Mouse (Mus musculus) ES-E14 (cell line): ENCODE data around the gene Ccr4. TPM values are rescaled to one million over a fixed set of nuclear protein-coding genes. Genes with fewer than 3 reads are reported as not detected.

Experiments used
- DNase-seq: peaks from one replicate; pipeline ENCODE4 v3.0.0-alpha.2; 2013; ENCODE audit warnings: low read depth, low spot score
- H3K27ac ChIP-seq: 2 replicates; pipeline ENCODE4 v1.5.1; 2012; ENCODE audit warnings: low read depth, mild to moderate bottlenecking, low read length, moderate library complexity, mixed read lengths; ENCODE audit not compliant: poor library complexity, insufficient read depth, severe bottlenecking
- H3K36me3 ChIP-seq: 2 replicates; pipeline ENCODE4 v1.6.1; 2012; ENCODE audit warnings: mild to moderate bottlenecking, low read length, moderate library complexity, mixed read lengths; ENCODE audit not compliant: control insufficient read depth, poor library complexity, insufficient read depth, severe bottlenecking
- H3K4me1 ChIP-seq, 2 experiments: fragments of 150-350 bp in 1 of 2; sonication (generic) in 1 of 2; 2 replicates each; pipeline ENCODE4 v1.6.1; 2012; ENCODE audit warnings: low read length in 2 of 2, mild to moderate bottlenecking in 1 of 2, mixed read lengths in 1 of 2; ENCODE audit not compliant: control insufficient read depth in 2 of 2, insufficient read depth in 2 of 2, poor library complexity in 1 of 2
- H3K4me3 ChIP-seq, 2 experiments: fragments of 150-350 bp in 1 of 2; sonication (generic) in 1 of 2; 2 replicates each; pipeline ENCODE4 v1.5.1; 2012; ENCODE audit warnings: low read length in 2 of 2, low read depth in 1 of 2, mild to moderate bottlenecking in 1 of 2, mixed read lengths in 1 of 2; ENCODE audit not compliant: insufficient read depth in 1 of 2, poor library complexity in 1 of 2, severe bottlenecking in 1 of 2
- H3K9ac ChIP-seq: 2 replicates; pipeline ENCODE4 v1.6.1; 2012; ENCODE audit warnings: low read depth, mild to moderate bottlenecking, low read length, mixed read lengths; ENCODE audit not compliant: poor library complexity, insufficient read depth, severe bottlenecking
- H3K9me3 ChIP-seq: fragments of 150-350 bp; sonication (generic); 2 replicates; pipeline ENCODE4 v1.6.1; 2012; ENCODE audit warnings: low read depth, mild to moderate bottlenecking, low read length; ENCODE audit not compliant: control insufficient read depth, insufficient read depth
- CHD2 ChIP-seq: IDR thresholded peaks from 2 replicates; pipeline ENCODE4 v1.6.1; 2014; ENCODE audit warnings: mild to moderate bottlenecking, low read depth, low read length, inconsistent platforms
- HCFC1 ChIP-seq: IDR thresholded peaks from 2 replicates; pipeline ENCODE4 v1.6.1; 2012; ENCODE audit warnings: low read length, inconsistent platforms, borderline replicate concordance; ENCODE audit not compliant: insufficient read depth
- MAFK ChIP-seq: IDR thresholded peaks from 2 replicates; pipeline ENCODE4 v1.6.1; 2014; ENCODE audit warnings: mild to moderate bottlenecking, low read depth, low read length, inconsistent platforms; ENCODE audit not compliant: insufficient read depth
- ZC3H11A ChIP-seq: IDR thresholded peaks from 2 replicates; pipeline ENCODE4 v1.6.1; 2012; ENCODE audit warnings: low read depth, mild to moderate bottlenecking, inconsistent platforms, low read length, borderline replicate concordance
- ZNF384 ChIP-seq: IDR thresholded peaks from 2 replicates; pipeline ENCODE4 v1.6.1; 2012; ENCODE audit warnings: low read depth, low read length, inconsistent platforms
- in situ Hi-C, 2 experiments: fragments of 600-800 bp; cut with MboI; formaldehyde crosslinking; loops; one replicate each; pipeline ENCODE4 v1.15.1; 2025; ENCODE audit warnings: low sequenced_read_pairs in 2 of 2, inconsistent platforms in 1 of 2; ENCODE audit not compliant: unreplicated experiment in 2 of 2
- total RNA-seq: library from RNA; depleted of rRNA; stranded (reverse); fragments of 300-350 nt; gene quantifications from 2 replicates; pipeline ENCODE4 v1.2.3, GENCODE M21; 2012

Gene Ccr4
- total RNA-seq, 1 experiment: 1.4 TPM

- Histone ChIP-seq H3K36me3 (no peaks in the 10 kb centered on the region), H3K9me3 (no peaks in the 10 kb centered on the region), H3K9ac (0 out of 2 replicates have a peak overlapping the region, but pooled peaks have one; percentile 4), H3K27ac (no peak overlapping the region), H3K4me3 (peak overlapping the region in 1 of 2 experiments; percentile 35; a peak in 2 of 4 replicates), H3K4me1 (peaks cover 5 to 21% of the 10 kb centered on the region in 2 experiments)
- in situ Hi-C loops: loop anchor here in 1 of 2 experiments (25.0 kb wide), 1 partner anchor 172 kb away; no protein-coding TSS in a partner anchor
- no peak for DNase-seq
- TF ChIP-seq HCFC1 (no peak), ZC3H11A (no peak), ZNF384 (no peak), MAFK (no peak), CHD2 (no peak)
Measured at GRCm38 (mm10) chr9:114484771-114485170, 19.9 kb downstream of the Ccr4 start.

- no peaks in the 10 kb centered on the region for H3K9me3 ChIP-seq
- no peak for TF ChIP-seq ZC3H11A
- TF ChIP-seq HCFC1: no peak
- no peak for TF ChIP-seq ZNF384
- no peak for TF ChIP-seq CHD2
- no peak for TF ChIP-seq MAFK
- H3K4me1 ChIP-seq: peaks cover 0 to 11% of the 10 kb centered on the region in 2 experiments; a peak in 1 of 4 replicates
- DNase-seq: no peak
- no peak overlapping the region for H3K4me3 ChIP-seq
- H3K36me3 ChIP-seq: no peaks in the 10 kb centered on the region
- no peak overlapping the region for H3K9ac ChIP-seq
- no peak overlapping the region for H3K27ac ChIP-seq
- in situ Hi-C loops: loop anchor here in 1 of 2 experiments (25.0 kb wide), 1 partner anchor 169 kb away; no protein-coding TSS in a partner anchor
Measured at GRCm38 (mm10) chr9:114480940-114481339, 23.8 kb downstream of the Ccr4 start.

- in situ Hi-C loops: loop anchor here in 1 of 2 experiments (25.0 kb wide), 1 partner anchor 165 kb away; no protein-coding TSS in a partner anchor
- Histone ChIP-seq H3K4me3 (no peak overlapping the region), H3K27ac (no peak overlapping the region), H3K4me1 (peaks cover 0 to 3% of the 10 kb centered on the region in 2 experiments; a peak in 1 of 4 replicates), H3K36me3 (peaks cover 2% of the 10 kb centered on the region; the same call in 1 of the 2 replicates), H3K9me3 (no peaks in the 10 kb centered on the region), H3K9ac (no peak overlapping the region)
- no peak for DNase-seq
- no peak for TF ChIP-seq ZNF384
- no peak for TF ChIP-seq HCFC1
- no peak for TF ChIP-seq MAFK
- no peak for TF ChIP-seq CHD2
- TF ChIP-seq ZC3H11A: no peak
Measured at GRCm38 (mm10) chr9:114477019-114477418, 27.7 kb downstream of the Ccr4 start.

- Histone ChIP-seq H3K4me3 (no peak overlapping the region), H3K9me3 (no peaks in the 10 kb centered on the region), H3K27ac (no peak overlapping the region), H3K36me3 (peaks cover 2% of the 10 kb centered on the region; the same call in 1 of the 2 replicates), H3K4me1 (peaks cover 0 to 3% of the 10 kb centered on the region in 2 experiments; a peak in 1 of 4 replicates), H3K9ac (no peak overlapping the region)
- in situ Hi-C loops: no loop called here
- DNase-seq: no peak
- TF ChIP-seq ZNF384 (no peak), MAFK (no peak), HCFC1 (no peak), CHD2 (no peak), ZC3H11A (no peak)
Measured at GRCm38 (mm10) chr9:114471892-114472291, 32.8 kb downstream of the Ccr4 start.
